Mouse (Mus musculus) liver, postnatal 0 days (tissue): Measurements from ENCODE around the gene Abcg4.

Experiments used
- CTCF ChIP-seq: sonication (generic); IDR thresholded peaks from 2 replicates; pipeline ENCODE4 v1.5.1; 2016; ENCODE audit warnings: antibody characterized with exemption, low read depth
- EP300 ChIP-seq: IDR thresholded peaks from 2 replicates; pipeline ENCODE4 v1.6.1; 2016; ENCODE audit warnings: antibody characterized with exemption, low read depth, mild to moderate bottlenecking

GRCm38 (mm10) chr9:44239447-44239846, 49.0 kb downstream of the Abcg4 start:
- TF ChIP-seq CTCF (peak; percentile 84), EP300 (no peak)
